Mouse (Mus musculus): Measurements from ENCODE around the gene Tnfrsf13b. TPM values are rescaled to one million over a fixed set of nuclear protein-coding genes. Genes with fewer than 3 reads are reported as not detected.
"Not testable (repeated sequence)": the region's sequence is repeated elsewhere in the genome, so short reads cannot be mapped to it uniquely, and the experiment has no call there.

The Tnfrsf13b gene
- polyA plus RNA-seq, 1 experiment from 2014 or later: 1.8 TPM

DNA sequence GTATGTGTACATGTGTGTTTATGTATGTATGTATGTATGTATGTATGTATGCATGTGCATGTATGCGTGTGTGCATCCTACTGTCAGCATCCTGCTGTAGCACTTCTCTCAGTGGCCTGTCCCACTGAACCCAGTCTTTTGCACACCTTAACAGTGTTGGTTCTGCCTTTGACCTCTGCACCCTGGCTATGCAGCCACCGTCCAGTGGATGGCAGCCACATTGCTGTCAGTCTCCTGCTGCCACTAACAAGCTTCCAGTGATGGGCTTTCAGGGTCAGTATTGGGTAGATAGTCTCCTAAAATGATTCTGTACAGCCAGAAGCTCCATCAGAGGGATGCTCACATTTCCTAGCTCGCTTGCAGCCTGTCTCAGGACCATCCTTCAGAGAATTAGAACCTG is 2.7 kb upstream of the Tnfrsf13b start:
- H3K4me2 ChIP-seq (replicated peaks; ENCODE audit: low read depth): no peak overlapping the region
- 71% methylated on average over 3 of the region's 3 CpGs for WGBS
- no peak overlapping the region for H3K27ac ChIP-seq (ENCODE audit: low read depth, low read length)
- no peaks in the 10 kb centered on the region for H3K9me3 ChIP-seq (ENCODE audit: control insufficient read depth)
- no peak for ATAC-seq
- TF ChIP-seq CTCF (IDR thresholded peaks at IDR 0.05; ENCODE audit: low read depth): no peak
- no peak overlapping the region for H3K4me3 ChIP-seq (ENCODE audit: low read depth, low read length)
- H3K9ac ChIP-seq (ENCODE audit: low read depth, low read length): no peak overlapping the region
- no peaks in the 10 kb centered on the region for H3K36me3 ChIP-seq (ENCODE audit: control insufficient read depth, insufficient read depth)
- H3K27me3 ChIP-seq (replicated peaks; ENCODE audit: control insufficient read depth, insufficient read depth, low read length): no peaks in the 10 kb centered on the region
- no peaks in the 10 kb centered on the region for H3K4me1 ChIP-seq (replicated peaks; ENCODE audit: control insufficient read depth, insufficient read depth, low read length)

DNA sequence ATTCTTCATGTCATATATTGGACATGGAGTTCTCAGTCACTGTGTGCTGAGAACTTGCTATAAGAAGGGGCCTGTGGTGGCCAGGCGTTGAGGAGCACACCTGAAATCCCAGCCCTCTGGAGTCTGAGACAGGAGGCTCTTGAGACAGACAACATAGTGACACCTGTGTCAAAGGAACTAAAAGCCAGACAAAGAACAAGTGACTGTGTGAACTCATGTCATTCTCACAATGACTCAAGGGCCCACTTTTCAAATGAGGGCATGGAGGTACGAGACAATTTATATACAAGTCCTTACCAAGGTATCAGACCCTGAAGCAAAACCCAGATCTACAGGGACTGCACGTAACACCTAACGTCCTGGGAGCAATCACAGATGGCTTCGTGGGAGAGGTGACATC is 585 bp upstream of the Tnfrsf13b start:
- no peaks in the 10 kb centered on the region for H3K4me1 ChIP-seq (replicated peaks; ENCODE audit: control insufficient read depth, insufficient read depth, low read length)
- no peaks in the 10 kb centered on the region for H3K27me3 ChIP-seq (replicated peaks; ENCODE audit: control insufficient read depth, insufficient read depth, low read length)
- H3K9me3 ChIP-seq (ENCODE audit: control insufficient read depth): no peaks in the 10 kb centered on the region
- no peak overlapping the region for H3K4me2 ChIP-seq (replicated peaks; ENCODE audit: low read depth)
- ATAC-seq: no peak
- no peak for TF ChIP-seq CTCF (IDR thresholded peaks at IDR 0.05; ENCODE audit: low read depth)
- no peak overlapping the region for H3K9ac ChIP-seq (ENCODE audit: low read depth, low read length)
- no peak overlapping the region for H3K27ac ChIP-seq (ENCODE audit: low read depth, low read length)
- no peaks in the 10 kb centered on the region for H3K36me3 ChIP-seq (ENCODE audit: control insufficient read depth, insufficient read depth)
- WGBS: 89% methylated on average over 5 of the region's 5 CpGs
- no peak overlapping the region for H3K4me3 ChIP-seq (ENCODE audit: low read depth, low read length)

DNA sequence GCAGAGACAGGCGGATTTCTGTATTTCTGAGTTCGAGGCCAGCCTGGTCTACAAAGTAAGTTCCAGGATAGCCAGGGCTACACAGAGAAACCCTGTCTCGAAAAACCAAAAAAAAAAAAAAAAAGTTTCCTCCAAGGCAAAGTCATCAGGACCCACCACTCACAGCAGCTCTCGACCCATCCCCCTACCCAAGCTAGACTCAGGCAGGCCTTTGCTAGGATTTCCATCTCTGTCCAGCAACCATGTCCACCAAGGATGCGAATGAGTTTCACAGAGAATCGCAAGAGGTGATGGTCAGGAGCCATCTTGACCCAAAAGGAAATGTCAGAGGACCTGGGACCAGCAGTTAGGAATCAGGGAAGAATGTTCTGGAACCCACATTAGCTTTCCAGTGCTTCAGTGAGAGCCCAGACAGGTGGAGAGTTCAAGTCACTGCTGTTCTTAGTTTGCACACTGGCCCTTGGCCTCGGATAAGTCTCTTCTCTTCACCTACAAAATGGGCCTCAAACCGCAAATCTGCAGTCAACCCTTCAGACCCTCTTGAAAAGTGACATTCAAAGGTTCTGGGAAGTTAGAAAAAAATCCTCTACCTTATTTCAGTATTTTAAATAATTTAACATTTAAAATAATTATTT is 983 bp downstream of the Tnfrsf13b start:
- Histone ChIP-seq H3K9ac (ENCODE audit: low read depth, low read length) (no peak overlapping the region), H3K36me3 (ENCODE audit: control insufficient read depth, insufficient read depth) (no peaks in the 10 kb centered on the region), H3K4me3 (ENCODE audit: low read depth, low read length) (no peak overlapping the region), H3K4me2 (replicated peaks; ENCODE audit: low read depth) (no peak overlapping the region), H3K27me3 (replicated peaks; ENCODE audit: control insufficient read depth, insufficient read depth, low read length) (no peaks in the 10 kb centered on the region), H3K27ac (ENCODE audit: low read depth, low read length) (no peak overlapping the region), H3K4me1 (replicated peaks; ENCODE audit: control insufficient read depth, insufficient read depth, low read length) (no peaks in the 10 kb centered on the region), H3K9me3 (ENCODE audit: control insufficient read depth) (no peaks in the 10 kb centered on the region)
- no peak for TF ChIP-seq CTCF (IDR thresholded peaks at IDR 0.05; ENCODE audit: low read depth)
- WGBS: 93% methylated on average over 8 of the region's 8 CpGs
- no peak for ATAC-seq

DNA sequence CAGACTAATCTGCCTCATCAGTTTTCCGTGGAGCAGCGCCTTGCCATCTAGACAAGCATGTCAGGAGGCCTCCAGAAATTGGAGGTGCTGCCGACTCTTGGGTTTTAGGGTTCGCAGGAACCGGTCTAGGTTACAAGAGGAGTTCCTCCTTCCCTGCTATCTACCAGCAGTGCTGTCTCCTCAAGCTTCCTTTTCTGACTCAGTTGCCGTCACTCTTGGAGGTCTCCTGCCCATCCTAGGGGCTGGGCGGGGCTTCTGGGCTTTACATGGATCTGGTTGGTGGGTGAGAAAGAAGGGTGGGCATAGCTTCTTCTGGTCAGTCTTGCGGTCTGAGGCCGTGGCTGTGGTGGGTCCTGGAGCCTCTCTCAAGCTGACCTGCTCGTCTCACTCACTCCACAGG is 2.8 kb downstream of the Tnfrsf13b start:
- no peak for TF ChIP-seq CTCF (IDR thresholded peaks at IDR 0.05; ENCODE audit: low read depth)
- H3K4me3 ChIP-seq (ENCODE audit: low read depth, low read length): no peak overlapping the region
- no peaks in the 10 kb centered on the region for H3K36me3 ChIP-seq (ENCODE audit: control insufficient read depth, insufficient read depth)
- no peaks in the 10 kb centered on the region for H3K9me3 ChIP-seq (ENCODE audit: control insufficient read depth)
- no peaks in the 10 kb centered on the region for H3K27me3 ChIP-seq (replicated peaks; ENCODE audit: control insufficient read depth, insufficient read depth, low read length)
- no peak for ATAC-seq
- WGBS: 49% methylated on average over 10 of the region's 10 CpGs
- H3K4me2 ChIP-seq (replicated peaks; ENCODE audit: low read depth): no peak overlapping the region
- H3K4me1 ChIP-seq (replicated peaks; ENCODE audit: control insufficient read depth, insufficient read depth, low read length): no peaks in the 10 kb centered on the region
- H3K9ac ChIP-seq (ENCODE audit: low read depth, low read length): no peak overlapping the region
- no peak overlapping the region for H3K27ac ChIP-seq (ENCODE audit: low read depth, low read length)

DNA sequence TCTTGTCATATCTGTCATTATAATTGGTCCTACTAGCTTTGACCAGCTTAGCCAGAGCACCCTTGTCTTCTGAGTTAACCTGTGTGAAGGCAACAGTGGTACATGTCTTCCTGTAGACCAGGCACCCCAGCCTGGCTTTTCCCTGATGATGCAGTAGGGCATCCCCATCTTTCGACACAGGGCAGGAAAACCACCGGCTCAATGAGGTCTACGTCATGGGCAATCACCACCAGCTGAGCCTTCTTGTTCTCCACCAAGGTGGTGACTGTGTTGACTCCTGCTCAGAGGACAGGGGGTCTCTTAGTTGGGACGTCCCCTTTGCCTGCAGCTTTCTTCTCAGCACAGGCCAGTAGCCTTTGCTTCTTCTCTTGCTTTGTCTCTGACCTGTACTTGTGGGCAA is 4.1 kb downstream of the Tnfrsf13b start:
- not testable (repeated sequence) for H3K4me3 ChIP-seq (ENCODE audit: low read depth, low read length); H3K9me3 ChIP-seq (ENCODE audit: control insufficient read depth); H3K36me3 ChIP-seq (ENCODE audit: control insufficient read depth, insufficient read depth); H3K4me1 ChIP-seq (replicated peaks; ENCODE audit: control insufficient read depth, insufficient read depth, low read length); ATAC-seq; H3K27ac ChIP-seq (ENCODE audit: low read depth, low read length); H3K27me3 ChIP-seq (replicated peaks; ENCODE audit: control insufficient read depth, insufficient read depth, low read length); H3K9ac ChIP-seq (ENCODE audit: low read depth, low read length); H3K4me2 ChIP-seq (replicated peaks; ENCODE audit: low read depth)
- 87% methylated on average over 4 of the region's 4 CpGs for WGBS

DNA sequence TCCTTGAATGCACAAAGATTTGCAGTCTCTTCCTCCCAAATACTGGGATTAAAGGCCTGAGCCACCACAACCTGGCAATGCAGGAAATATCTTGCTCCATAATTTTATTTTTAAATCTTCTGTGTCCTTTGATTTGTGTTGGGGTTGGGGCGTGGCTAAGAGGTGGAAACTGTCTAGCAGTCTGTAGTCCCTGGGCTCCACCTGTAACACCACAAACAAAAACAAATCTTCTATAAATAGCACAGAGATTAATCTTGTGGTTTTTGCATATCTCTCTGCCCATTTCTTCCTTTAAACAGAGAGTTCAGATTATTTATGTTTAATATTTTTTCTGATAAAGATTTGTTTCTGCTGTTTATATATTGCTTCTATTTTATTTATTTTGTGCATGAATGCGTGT is 6.4 kb downstream of the Tnfrsf13b start:
- Histone ChIP-seq H3K27me3 (replicated peaks; ENCODE audit: control insufficient read depth, insufficient read depth, low read length) (no peaks in the 10 kb centered on the region), H3K4me2 (replicated peaks; ENCODE audit: low read depth) (no peak overlapping the region), H3K4me1 (replicated peaks; ENCODE audit: control insufficient read depth, insufficient read depth, low read length) (no peaks in the 10 kb centered on the region), H3K36me3 (ENCODE audit: control insufficient read depth, insufficient read depth) (no peaks in the 10 kb centered on the region), H3K27ac (ENCODE audit: low read depth, low read length) (no peak overlapping the region), H3K9me3 (ENCODE audit: control insufficient read depth) (no peaks in the 10 kb centered on the region), H3K4me3 (ENCODE audit: low read depth, low read length) (no peak overlapping the region), H3K9ac (ENCODE audit: low read depth, low read length) (no peak overlapping the region)
- no peak for ATAC-seq
- no peak for TF ChIP-seq CTCF (IDR thresholded peaks at IDR 0.05; ENCODE audit: low read depth)
- WGBS: 68% methylated on average over 2 of the region's 2 CpGs

DNA sequence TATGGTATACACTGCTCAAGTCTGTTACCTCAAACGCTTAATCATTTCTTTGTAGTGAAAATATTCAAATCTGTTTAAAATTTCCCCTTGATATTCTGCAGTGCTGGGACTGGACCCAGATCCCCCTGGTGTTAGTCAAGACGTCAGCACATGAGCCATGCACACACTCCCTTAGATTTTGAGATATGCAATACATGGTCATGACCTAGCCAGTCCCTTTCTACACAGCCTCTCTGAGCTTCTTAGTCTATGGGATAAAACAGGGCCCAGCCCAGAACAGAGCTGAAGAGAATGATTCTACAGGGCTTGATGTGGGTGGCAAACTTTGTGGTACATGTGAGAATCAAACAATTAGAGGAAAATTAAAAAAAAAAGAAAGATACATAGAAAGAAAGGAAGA is 15.1 kb downstream of the Tnfrsf13b start:
- ATAC-seq: no peak

More for the DNA sequence above, 15.1 kb downstream of the Tnfrsf13b start:
- Histone ChIP-seq H3K27me3 (replicated peaks; ENCODE audit: control insufficient read depth, insufficient read depth, low read length) (no peaks in the 10 kb centered on the region), H3K4me2 (replicated peaks; ENCODE audit: low read depth) (no peak overlapping the region), H3K27ac (ENCODE audit: low read depth, low read length) (no peak overlapping the region), H3K9me3 (ENCODE audit: control insufficient read depth) (no peaks in the 10 kb centered on the region), H3K36me3 (ENCODE audit: control insufficient read depth, insufficient read depth) (no peaks in the 10 kb centered on the region), H3K9ac (ENCODE audit: low read depth, low read length) (no peak overlapping the region), H3K4me3 (ENCODE audit: low read depth, low read length) (no peak overlapping the region), H3K4me1 (replicated peaks; ENCODE audit: control insufficient read depth, insufficient read depth, low read length) (no peaks in the 10 kb centered on the region)
- TF ChIP-seq CTCF (IDR thresholded peaks at IDR 0.05; ENCODE audit: low read depth): no peak
- WGBS: 52% methylated on average over 2 of the region's 2 CpGs

Measured in intestine, postnatal 0 days (tissue).